Mouse (Mus musculus): ENCODE data around the gene Gm20431.
"Not testable (repeated sequence)": the region's sequence is repeated elsewhere in the genome, so short reads cannot be mapped to it uniquely, and the experiment has no call there.

Gene Gm20431

GRCm38 (mm10) chr2:167629665-167630209 lies 31.6 kb downstream of the Gm20431 start:
- no peak for DNase-seq

GRCm38 (mm10) chr2:167628872-167629271 lies 32.4 kb downstream of the Gm20431 start:
- no peak for DNase-seq

GRCm38 (mm10) chr2:167627019-167627418 lies 34.3 kb downstream of the Gm20431 start:
- no peak for DNase-seq

- no peak for DNase-seq
These were observed 35.6 kb downstream of the Gm20431 start for GRCm38 (mm10) chr2:167625670-167626069.

GRCm38 (mm10) chr2:167624368-167625075 lies 36.8 kb downstream of the Gm20431 start:
- DNase-seq = no peak

- no peak for DNase-seq
These were observed 38.3 kb downstream of the Gm20431 start for GRCm38 (mm10) chr2:167622965-167623364.

GRCm38 (mm10) chr2:167622352-167622751 lies 38.9 kb downstream of the Gm20431 start:
- no peak for DNase-seq

GRCm38 (mm10) chr2:167621255-167622087 lies 39.8 kb downstream of the Gm20431 start:
- DNase-seq = no peak

GRCm38 (mm10) chr2:167617472-167617871 lies 43.8 kb downstream of the Gm20431 start:
- no peak for DNase-seq

- no peak for DNase-seq
These were observed 44.3 kb downstream of the Gm20431 start for GRCm38 (mm10) chr2:167617034-167617433.

GRCm38 (mm10) chr2:167613335-167613734 lies 48.0 kb downstream of the Gm20431 start:
- not testable (repeated sequence) for DNase-seq

GRCm38 (mm10) chr2:167612122-167612521 lies 49.2 kb downstream of the Gm20431 start:
- DNase-seq = no peak

GRCm38 (mm10) chr2:167611287-167611686 lies 50.0 kb downstream of the Gm20431 start:
- no peak for DNase-seq

- DNase-seq = no peak
These were observed 54.6 kb downstream of the Gm20431 start for GRCm38 (mm10) chr2:167606745-167607123.

GRCm38 (mm10) chr2:167605817-167606744 lies 55.2 kb downstream of the Gm20431 start:
- DNase-seq = no peak

- DNase-seq = peak; percentile 80
These were observed 56.0 kb downstream of the Gm20431 start for GRCm38 (mm10) chr2:167605178-167605794.

- DNase-seq = no peak
These were observed 58.3 kb downstream of the Gm20431 start for GRCm38 (mm10) chr2:167602978-167603377.

- DNase-seq = no peak
These were observed 58.9 kb downstream of the Gm20431 start for GRCm38 (mm10) chr2:167602364-167602763.

GRCm38 (mm10) chr2:167600481-167600995 lies 60.8 kb downstream of the Gm20431 start:
- DNase-seq = no peak

- no peak for DNase-seq
These were observed 61.4 kb downstream of the Gm20431 start for GRCm38 (mm10) chr2:167599917-167600316.

- no peak for DNase-seq
These were observed 62.1 kb downstream of the Gm20431 start for GRCm38 (mm10) chr2:167599195-167599594.
